Mouse (Mus musculus) cerebellum, adult 2 months (tissue): ENCODE results near the gene Syf2. TPM values are rescaled to one million over a fixed set of nuclear protein-coding genes. Genes with fewer than 3 reads are reported as not detected.
A peak's percentile ranks its signal among the peaks of the same experiment; 100 is the strongest.

Experiments used
- DNase-seq, 2 experiments: peaks; one replicate each; pipeline ENCODE4 v3.0.0; 2021
- H3K27ac ChIP-seq: fragments of 200-500 bp; 2 replicates; pipeline ENCODE4 v1.5.1; 2012; ENCODE audit warnings: low read length, control low read depth, inconsistent platforms; ENCODE audit not compliant: insufficient read depth
- H3K27me3 ChIP-seq: fragments of 200-500 bp; 2 replicates; pipeline ENCODE4 v1.6.1; 2012; ENCODE audit warnings: inconsistent platforms, mild to moderate bottlenecking, low read length, moderate library complexity; ENCODE audit not compliant: control insufficient read depth, insufficient read depth
- H3K4me1 ChIP-seq: fragments of 200-500 bp; 2 replicates; pipeline ENCODE4 v1.6.1; 2011; ENCODE audit warnings: low read length; ENCODE audit not compliant: control insufficient read depth, insufficient read depth
- H3K4me3 ChIP-seq: fragments of 200-500 bp; replicated peaks from 2 replicates; pipeline ENCODE3; 2011; ENCODE audit warnings: mild to moderate bottlenecking, low read depth, low read length, control low read depth; ENCODE audit not compliant: insufficient read depth
- CTCF ChIP-seq: fragments of 200-500 bp; IDR thresholded peaks from 2 replicates; pipeline ENCODE4 v1.5.1; 2011; ENCODE audit warnings: low read depth, mild to moderate bottlenecking, control low read depth, low read length, moderate library complexity, borderline replicate concordance; ENCODE audit not compliant: insufficient read depth
- POLR2A ChIP-seq: fragments of 200-500 bp; IDR thresholded peaks from 2 replicates; pipeline ENCODE4 v1.6.1; 2011; ENCODE audit warnings: low read length, control low read depth, borderline replicate concordance; ENCODE audit not compliant: insufficient read depth
- WGBS: fragments of 180-500 bp; shearing (Covaris S2); methylation state at CpG from one replicate; pipeline ENCODE4 v1.1.7; 2018; 5-methylcytosine and 5-hydroxymethylcytosine counted together
- polyA plus RNA-seq: library from polyadenylated mRNA; depleted of rRNA; stranded (reverse); fragments of >200 nt; gene quantifications from 2 replicates; pipeline ENCODE4 v1.2.3, GENCODE M21; 2012

The Syf2 gene
- polyA plus RNA-seq, 1 experiment: 99.7 TPM

DNA sequence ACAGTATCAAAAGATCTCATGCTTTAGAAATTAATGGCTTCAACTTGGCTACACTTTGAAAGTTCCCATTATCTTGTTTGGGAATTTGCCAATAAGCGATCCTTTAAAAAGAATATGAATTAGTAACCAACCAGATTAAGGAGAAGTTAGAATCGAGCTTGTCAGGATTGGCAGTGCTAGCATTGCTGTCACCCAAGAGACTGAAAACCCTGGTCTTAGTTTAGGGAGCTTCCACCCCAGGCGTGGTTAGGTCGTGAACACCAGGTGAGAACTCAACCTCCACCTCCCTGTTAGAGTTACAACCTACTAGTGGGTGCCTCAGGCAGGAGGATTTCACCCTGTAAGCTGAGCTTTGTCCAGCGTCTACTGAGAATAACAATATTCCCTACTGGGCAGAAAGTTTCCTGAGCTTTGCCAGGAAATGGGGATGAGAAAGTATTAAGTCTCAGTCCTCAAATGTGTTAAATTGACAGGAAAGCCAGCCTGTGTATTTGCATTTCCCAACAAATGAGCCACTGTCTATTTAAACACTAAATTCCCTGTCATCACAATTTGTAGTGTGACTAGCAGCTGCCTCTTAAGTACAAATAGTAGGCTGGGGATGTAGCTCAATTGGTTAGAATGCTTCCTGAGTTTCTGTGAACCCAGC is 2.8 kb upstream of the Syf2 start:
- H3K4me3 ChIP-seq: no peak overlapping the region
- no peak for TF ChIP-seq POLR2A
- TF ChIP-seq CTCF: no peak
- no peak overlapping the region for H3K27ac ChIP-seq
- 58% methylated on average over 5 of the region's 5 CpGs for WGBS
- no peak for DNase-seq
- no peaks in the 10 kb centered on the region for H3K27me3 ChIP-seq
- peaks cover 7% of the 10 kb centered on the region for H3K4me1 ChIP-seq

DNA sequence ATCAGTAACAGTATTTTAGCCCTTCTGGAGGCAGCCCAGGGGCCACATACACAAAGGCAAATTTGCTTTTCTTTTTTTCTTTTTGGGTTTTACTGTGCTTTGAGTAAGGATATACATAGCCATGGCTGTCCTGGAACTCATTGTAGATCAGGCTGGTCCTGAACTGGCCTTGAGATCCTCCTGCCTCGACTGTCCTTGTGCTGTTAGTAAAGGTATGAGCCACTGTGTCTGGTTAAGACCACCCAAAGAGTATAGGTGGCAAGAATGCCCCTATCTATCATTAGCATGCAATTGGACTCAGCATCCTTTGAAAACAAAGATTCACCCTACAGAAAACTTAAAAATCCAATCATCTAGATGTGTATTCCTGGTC is 2.2 kb upstream of the Syf2 start:
- Histone ChIP-seq H3K4me3 (no peak overlapping the region), H3K4me1 (peaks cover 7% of the 10 kb centered on the region), H3K27me3 (no peaks in the 10 kb centered on the region), H3K27ac (no peak overlapping the region)
- no peak for DNase-seq
- TF ChIP-seq CTCF (no peak), POLR2A (no peak)
- 73% methylated on average over 1 of the region's 1 CpGs for WGBS

DNA sequence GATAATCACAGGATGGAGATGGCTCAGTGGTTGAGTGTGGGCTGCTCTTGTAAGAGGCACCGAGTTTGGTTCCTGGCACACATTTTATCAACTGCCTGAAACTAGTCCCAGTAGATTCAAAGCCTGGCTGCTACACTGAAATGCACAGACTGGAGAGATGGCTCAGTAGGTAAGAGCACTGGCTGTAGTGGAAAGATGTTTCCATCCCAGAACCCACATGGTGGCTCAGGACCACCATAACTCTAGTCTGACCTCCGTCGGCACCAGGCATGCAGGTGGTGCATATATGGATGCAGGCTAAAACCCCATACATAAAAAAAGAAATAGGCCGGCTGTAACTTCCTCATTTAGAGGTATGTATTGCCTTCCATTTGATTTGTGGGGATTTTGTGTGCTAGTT is 1.2 kb upstream of the Syf2 start:
- TF ChIP-seq CTCF (no peak), POLR2A (no peak)
- Histone ChIP-seq H3K27ac (no peak overlapping the region), H3K4me1 (peaks cover 7% of the 10 kb centered on the region), H3K4me3 (no peak overlapping the region), H3K27me3 (no peaks in the 10 kb centered on the region)
- no peak for DNase-seq
- WGBS: 79% methylated on average over 4 of the region's 4 CpGs

DNA sequence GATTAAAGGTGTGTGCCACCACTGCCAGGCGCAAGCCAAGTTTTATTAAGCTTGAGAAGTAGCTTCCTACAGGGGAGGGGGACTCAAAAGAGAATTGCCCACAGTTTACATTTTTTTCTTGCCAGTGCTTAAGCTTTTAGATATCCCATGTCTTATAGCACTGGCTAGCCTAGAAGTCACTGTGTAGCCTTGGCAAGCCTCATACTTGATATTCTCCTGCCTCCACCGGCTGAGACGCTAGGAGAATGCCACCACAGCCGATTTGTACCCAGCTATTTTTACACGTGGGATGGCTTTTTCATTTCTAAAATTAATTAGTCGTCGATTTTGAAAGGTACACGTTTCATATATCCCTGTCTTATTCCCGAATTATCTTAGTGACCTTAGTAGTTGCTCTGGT is 508 bp upstream of the Syf2 start:
- WGBS: 15% methylated on average over 9 of the region's 9 CpGs
- peak overlapping the region; percentile 66 for H3K4me3 ChIP-seq

DNA sequence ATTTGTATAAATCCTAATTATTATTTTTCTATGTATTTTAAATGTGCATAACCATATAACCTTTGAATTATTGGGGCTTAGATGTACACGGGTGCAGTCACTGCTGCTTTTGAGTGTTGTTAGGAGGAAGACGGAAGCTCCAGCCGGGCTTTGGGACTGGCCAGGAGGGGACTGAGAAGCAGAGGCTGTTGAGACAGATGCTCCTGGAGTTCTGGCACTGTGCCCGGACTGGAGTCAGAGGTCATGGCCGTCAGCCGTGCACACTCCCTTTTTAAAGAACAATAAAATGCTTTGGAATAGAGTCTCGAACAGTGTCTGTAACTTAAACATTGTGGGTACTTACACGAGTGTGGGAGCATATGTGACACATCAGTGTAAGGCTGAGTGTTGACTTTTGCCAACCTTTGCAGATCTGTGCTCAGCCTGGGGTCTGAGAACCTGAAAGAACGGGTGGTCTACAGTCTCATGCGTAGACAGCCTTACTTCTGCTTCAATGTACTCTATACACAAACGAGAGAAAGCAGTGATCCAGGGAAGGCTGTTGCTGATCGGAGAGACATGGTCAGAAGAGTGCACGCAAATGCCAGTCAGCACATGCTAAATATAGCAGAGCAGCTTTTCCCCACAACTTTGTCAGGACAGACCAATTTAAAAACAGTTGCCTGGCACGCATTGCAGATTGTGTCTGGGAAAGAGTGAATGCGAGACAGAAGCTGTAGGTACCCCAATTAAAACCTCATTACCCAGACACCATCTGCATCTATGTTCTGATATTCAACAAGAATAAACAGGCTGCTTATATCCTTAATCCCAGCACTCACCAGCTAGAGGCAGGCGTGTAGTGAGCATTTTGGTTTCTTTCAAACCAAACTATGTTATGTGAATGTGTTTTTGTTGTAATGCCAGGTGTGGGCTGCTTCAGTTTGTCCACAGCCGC is 6.8 kb downstream of the Syf2 start:
- DNase-seq: no peak
- no peaks in the 10 kb centered on the region for H3K4me1 ChIP-seq
- 36% methylated on average over 17 of the region's 17 CpGs for WGBS

More for the DNA sequence above, 508 bp upstream of the Syf2 start:
- Histone ChIP-seq H3K27ac (no peak overlapping the region), H3K4me1 (peaks cover 5% of the 10 kb centered on the region), H3K27me3 (no peaks in the 10 kb centered on the region)
- TF ChIP-seq POLR2A: no peak
- no peak for TF ChIP-seq CTCF
- no peak for DNase-seq

DNA sequence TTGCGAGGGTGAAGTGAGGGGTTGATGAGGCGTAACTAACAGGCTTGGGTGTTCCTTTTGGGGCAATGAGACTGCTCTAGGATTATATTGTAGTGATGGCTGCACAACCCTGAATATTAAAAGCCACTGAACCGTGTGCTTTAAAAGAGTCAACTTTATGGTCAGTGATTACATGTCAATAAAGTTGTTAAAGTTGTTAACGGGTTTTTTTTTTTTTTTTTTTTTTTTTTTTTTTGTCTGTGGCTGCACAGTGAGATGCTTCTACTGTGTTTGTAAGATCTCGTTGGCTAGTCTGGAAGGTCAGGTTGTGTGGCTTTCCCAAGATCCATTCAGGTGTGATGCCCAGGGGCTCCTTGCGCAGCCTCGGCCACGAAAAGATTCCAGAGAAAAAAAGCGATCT is 9.2 kb downstream of the Syf2 start:
- H3K4me1 ChIP-seq: no peaks in the 10 kb centered on the region
- H3K27me3 ChIP-seq: peaks cover 2% of the 10 kb centered on the region; the same call in 1 of the 2 replicates
- H3K4me3 ChIP-seq: no peak overlapping the region
- 45% methylated on average over 9 of the region's 9 CpGs for WGBS
- no peak overlapping the region for H3K27ac ChIP-seq
- TF ChIP-seq CTCF (no peak), POLR2A (no peak)
- no peak for DNase-seq

More for the DNA sequence above, 6.8 kb downstream of the Syf2 start:
- H3K27me3 ChIP-seq: peaks cover 2% of the 10 kb centered on the region; the same call in 1 of the 2 replicates
- no peak overlapping the region for H3K4me3 ChIP-seq
- H3K27ac ChIP-seq: no peak overlapping the region
- no peak for TF ChIP-seq CTCF

DNA sequence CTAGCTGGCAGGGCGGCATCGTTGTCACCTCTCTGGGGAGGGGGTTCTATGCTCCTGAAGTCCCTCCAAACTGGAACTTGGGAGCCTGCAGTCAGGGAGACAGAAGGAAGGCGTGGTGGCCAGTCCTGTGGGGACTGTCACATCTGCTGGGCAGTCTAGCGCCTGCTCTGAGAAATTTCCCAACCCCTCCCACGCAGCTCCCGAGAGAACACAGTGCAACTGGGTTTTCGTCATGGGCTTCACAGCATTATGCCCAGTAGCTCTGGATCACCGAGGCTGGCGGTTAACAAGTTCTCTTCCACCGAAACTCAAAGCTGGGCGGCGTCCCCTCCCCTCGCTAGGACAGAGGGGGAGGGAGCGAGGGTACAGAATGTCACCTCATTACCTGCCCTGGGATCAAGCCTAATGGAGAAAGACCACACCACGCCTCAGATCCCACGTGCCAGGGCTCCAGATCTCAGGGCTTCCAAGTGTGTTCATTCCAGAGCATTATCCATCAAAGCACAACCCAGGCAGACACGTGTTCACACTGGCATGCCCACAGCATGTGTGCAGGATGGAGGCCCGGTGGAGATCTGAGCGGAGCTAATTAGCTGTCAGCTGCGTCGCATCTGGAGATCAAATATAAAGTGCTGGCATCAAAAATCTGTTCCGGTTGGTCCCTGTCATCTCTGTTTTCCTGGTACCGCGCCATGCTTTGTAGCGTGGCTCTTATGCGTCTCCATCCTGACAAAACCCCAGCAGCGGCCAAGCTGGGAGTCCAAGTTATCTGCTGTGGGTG is 13.2 kb downstream of the Syf2 start:
- no peak for DNase-seq
- 14% methylated on average over 27 of the region's 27 CpGs for WGBS
- Histone ChIP-seq H3K27me3 (peaks cover 2% of the 10 kb centered on the region; the same call in 1 of the 2 replicates), H3K4me1 (peaks cover 3% of the 10 kb centered on the region; the same call in 1 of the 2 replicates), H3K27ac (no peak overlapping the region), H3K4me3 (no peak overlapping the region)
- TF ChIP-seq POLR2A (no peak), CTCF (no peak)
